Comparison of ENCODE assay signal across 17 mouse cellular contexts in genomic region chr11:86858211-86858610, GRCm38 (mm10).
"Had no signal": no experiment of that assay in that cellular context is flagged by ENCODE, and none has a peak within 500 bp of the region (broad histone marks: within the 10 kb centered on the region; RNA-seq: fewer than 3 reads in every experiment).

No protein-coding gene starts in this region.

- H3K4me2 ChIP-seq: neural tube, embryonic 12.5 days; neural tube, embryonic 13.5 days; neural tube, embryonic 15.5 days; stomach, embryonic 15.5 days had no signal

- H3K9ac ChIP-seq: neural tube, embryonic 12.5 days; neural tube, embryonic 13.5 days; neural tube, embryonic 15.5 days; stomach, embryonic 15.5 days had no signal

- DNase-seq: retina, postnatal 1 day; right cerebral cortex, adult 18-20 months; right cerebral cortex, postnatal 14 days; right cerebral cortex, postnatal 25 days; right cerebral cortex, postnatal 4 days; spleen, adult 18-20 months; thymus, adult 18-20 months; thymus, adult 2 months; thymus, postnatal 14 days; thymus, postnatal 25 days; thymus, postnatal 36 days; thymus, postnatal 4 days had no signal

- H3K9me3 ChIP-seq: neural tube, embryonic 12.5 days; neural tube, embryonic 15.5 days; stomach, embryonic 15.5 days had no signal

- H3K4me3 ChIP-seq: neural tube, embryonic 12.5 days; neural tube, embryonic 13.5 days; neural tube, embryonic 15.5 days; stomach, embryonic 15.5 days had no signal

- H3K36me3 ChIP-seq: neural tube, embryonic 12.5 days; neural tube, embryonic 13.5 days; neural tube, embryonic 15.5 days; stomach, embryonic 15.5 days had no signal

- H3K4me1 ChIP-seq: neural tube, embryonic 12.5 days; neural tube, embryonic 15.5 days had no signal

- H3K27ac ChIP-seq: neural tube, embryonic 12.5 days; neural tube, embryonic 13.5 days; neural tube, embryonic 15.5 days; stomach, embryonic 15.5 days; stomach, postnatal 0 days had no signal

- H3K27me3 ChIP-seq: neural tube, embryonic 12.5 days; neural tube, embryonic 13.5 days; neural tube, embryonic 15.5 days; stomach, embryonic 15.5 days had no signal
